Mouse (Mus musculus) cerebellum, adult 11-12 months (tissue): Measurements from ENCODE around the gene Vps37d.

Source experiments
- DNase-seq: peaks from one replicate; pipeline ENCODE4 v3.0.0; 2022

Gene Vps37d

GRCm38 (mm10) chr5:135077564-135078481 lies at the start of gene Vps37d:
Gene Vps37d (minus strand): TSS chr5:135078266.
- DNase-seq: peak; percentile 90

- DNase-seq: no peak
These were observed 49.6 kb upstream of the Vps37d start for GRCm38 (mm10) chr5:135127669-135128068.

GRCm38 (mm10) chr5:135126121-135126520 lies 48.1 kb upstream of the Vps37d start:
- DNase-seq: no peak

- DNase-seq: no peak
These were observed 42.7 kb upstream of the Vps37d start for GRCm38 (mm10) chr5:135120753-135121152.

- DNase-seq: peak; percentile 44
These were observed 40.6 kb upstream of the Vps37d start for GRCm38 (mm10) chr5:135118589-135119081.

- DNase-seq: no peak
These were observed 37.2 kb upstream of the Vps37d start for GRCm38 (mm10) chr5:135115241-135115640.

GRCm38 (mm10) chr5:135113782-135114181 lies 35.7 kb upstream of the Vps37d start:
- DNase-seq: no peak

- DNase-seq: no peak
These were observed 31.9 kb upstream of the Vps37d start for GRCm38 (mm10) chr5:135109976-135110375.

GRCm38 (mm10) chr5:135109426-135109825 lies 31.4 kb upstream of the Vps37d start:
- DNase-seq: no peak

GRCm38 (mm10) chr5:135109017-135109416 lies 31.0 kb upstream of the Vps37d start:
- no peak for DNase-seq

- peak; percentile 43 for DNase-seq
These were observed 29.7 kb upstream of the Vps37d start for GRCm38 (mm10) chr5:135107521-135108501.

GRCm38 (mm10) chr5:135106758-135107256 lies 28.7 kb upstream of the Vps37d start:
- DNase-seq: peak; percentile 36

- DNase-seq: no peak
These were observed 26.1 kb upstream of the Vps37d start for GRCm38 (mm10) chr5:135103999-135104660.

- DNase-seq: no peak
These were observed 22.9 kb upstream of the Vps37d start for GRCm38 (mm10) chr5:135100981-135101380.

- no peak for DNase-seq
These were observed 11.6 kb upstream of the Vps37d start, which contains the start of gene Mlxipl for GRCm38 (mm10) chr5:135089653-135090052. Gene Mlxipl (plus strand): TSS chr5:135089890.

GRCm38 (mm10) chr5:135086871-135087270 lies 8.8 kb upstream of the Vps37d start:
- DNase-seq: no peak

- DNase-seq: no peak
These were observed 2.5 kb upstream of the Vps37d start for GRCm38 (mm10) chr5:135080539-135080938.

- DNase-seq: no peak
These were observed 1.5 kb upstream of the Vps37d start for GRCm38 (mm10) chr5:135079578-135079977.

GRCm38 (mm10) chr5:135078482-135078810 lies 380 bp upstream of the Vps37d start:
- DNase-seq: no peak

GRCm38 (mm10) chr5:135076931-135077505 lies 1.0 kb downstream of the Vps37d start:
- peak; percentile 55 for DNase-seq

GRCm38 (mm10) chr5:135076368-135076767 lies 1.7 kb downstream of the Vps37d start:
- DNase-seq: peak; percentile 38

- no peak for DNase-seq
These were observed 2.4 kb downstream of the Vps37d start for GRCm38 (mm10) chr5:135075655-135076054.
